Mouse (Mus musculus): ENCODE data around the gene Prkrip1.

DNA sequence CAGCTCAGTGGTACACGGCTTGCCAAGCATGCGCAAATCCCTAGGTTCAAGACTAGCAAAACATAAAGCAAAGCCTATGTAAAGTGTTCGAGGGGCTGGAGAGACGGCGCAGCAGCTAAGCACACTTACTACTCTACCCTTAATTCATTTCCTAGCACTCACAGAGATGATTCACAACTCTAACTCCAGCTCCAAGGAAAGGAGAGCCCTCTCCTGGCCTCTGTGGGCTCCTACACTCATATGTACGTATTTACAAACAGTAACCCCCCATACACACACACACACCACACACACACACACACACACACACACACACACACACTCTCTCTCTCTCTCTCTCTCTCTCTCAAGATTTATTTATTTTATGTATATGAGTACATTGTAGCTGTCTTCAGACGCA lies 15.0 kb downstream of the Prkrip1 start:
- TF ChIP-seq POLR2A (IDR thresholded peaks at IDR 0.05; ENCODE audit: insufficient read depth, low read depth, low read length) (no peak), CTCF (IDR thresholded peaks at IDR 0.05; ENCODE audit: insufficient read depth, low read depth, low read length) (no peak)

Measured in olfactory bulb, adult 2 months (tissue).